Mouse (Mus musculus): ENCODE measurements around the gene Sigirr. TPM values are rescaled to one million over a fixed set of nuclear protein-coding genes. Genes with fewer than 3 reads are reported as not detected.

The Sigirr gene
- polyA plus RNA-seq, 1 experiment from 2014 or later: 4.4 TPM

- H3K36me3 ChIP-seq (ENCODE audit: control insufficient read depth, insufficient read depth, low read length): peaks cover 24% of the 10 kb centered on the region
- ATAC-seq (ENCODE audit: low read depth): no peak
- H3K4me2 ChIP-seq (ENCODE audit: low read depth, low read length): peak overlapping the region; percentile 85
- WGBS: 59% methylated on average over 12 of the region's 12 CpGs
- no peaks in the 10 kb centered on the region for H3K27me3 ChIP-seq (replicated peaks; ENCODE audit: control insufficient read depth, insufficient read depth, low read length)
- peak overlapping the region; percentile 91 for H3K4me3 ChIP-seq (ENCODE audit: low read depth, low read length)
- peak overlapping the region; percentile 95 for H3K9ac ChIP-seq (ENCODE audit: low read depth, low read length)
- no peak for DNase-seq (ENCODE audit: low spot score)
- H3K27ac ChIP-seq (replicated peaks; ENCODE audit: low read depth, low read length): no peak overlapping the region
- no peaks in the 10 kb centered on the region for H3K9me3 ChIP-seq (ENCODE audit: control insufficient read depth, low read length)
- peaks cover 9% of the 10 kb centered on the region for H3K4me1 ChIP-seq (ENCODE audit: control insufficient read depth, insufficient read depth, low read length)
Observed at GRCm38 (mm10) chr7:141131904-141132755, 31.8 kb upstream of the Sigirr start.

GRCm38 (mm10) chr7:141131024-141131820 is 30.9 kb upstream of the Sigirr start:
- Histone ChIP-seq H3K27ac (replicated peaks; ENCODE audit: low read depth, low read length) (peak overlapping the region; percentile 15), H3K36me3 (ENCODE audit: control insufficient read depth, insufficient read depth, low read length) (peaks cover 14% of the 10 kb centered on the region), H3K4me2 (ENCODE audit: low read depth, low read length) (peak overlapping the region; percentile 85), H3K4me3 (ENCODE audit: low read depth, low read length) (peak overlapping the region; percentile 91), H3K9me3 (ENCODE audit: control insufficient read depth, low read length) (no peaks in the 10 kb centered on the region), H3K27me3 (replicated peaks; ENCODE audit: control insufficient read depth, insufficient read depth, low read length) (no peaks in the 10 kb centered on the region), H3K9ac (ENCODE audit: low read depth, low read length) (peak overlapping the region; percentile 95), H3K4me1 (ENCODE audit: control insufficient read depth, insufficient read depth, low read length) (peaks cover 9% of the 10 kb centered on the region)
- ATAC-seq (ENCODE audit: low read depth) (peak; percentile 99), DNase-seq (ENCODE audit: low spot score) (peak; percentile 97)
- under 1% methylated on average over 51 of the region's 59 CpGs for WGBS

DNA sequence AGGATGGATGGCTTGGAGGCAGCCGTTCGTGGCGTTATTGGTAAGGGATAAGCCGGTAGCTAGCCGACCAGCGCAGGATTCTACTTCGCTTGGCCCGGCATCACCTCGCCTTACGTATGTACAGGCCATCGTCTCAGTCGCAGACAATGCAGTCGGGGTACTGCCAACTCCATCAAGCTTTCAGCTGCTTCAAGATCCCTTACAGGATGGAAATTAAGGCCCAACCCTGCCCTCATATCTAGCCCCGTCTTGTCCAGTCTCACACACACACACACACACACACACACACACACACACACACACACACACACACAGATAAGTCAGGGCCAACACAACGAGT is 23.1 kb upstream of the Sigirr start:
- ATAC-seq (ENCODE audit: low read depth): no peak
- H3K4me1 ChIP-seq (ENCODE audit: control insufficient read depth, insufficient read depth, low read length): no peaks in the 10 kb centered on the region

GRCm38 (mm10) chr7:141122689-141123516 is 22.5 kb upstream of the Sigirr start:
- Histone ChIP-seq H3K4me3 (ENCODE audit: low read depth, low read length) (peak overlapping the region; percentile 63), H3K36me3 (ENCODE audit: control insufficient read depth, insufficient read depth, low read length) (no peaks in the 10 kb centered on the region), H3K9ac (ENCODE audit: low read depth, low read length) (peak overlapping the region; percentile 73), H3K27me3 (replicated peaks; ENCODE audit: control insufficient read depth, insufficient read depth, low read length) (no peaks in the 10 kb centered on the region), H3K27ac (replicated peaks; ENCODE audit: low read depth, low read length) (peak overlapping the region; percentile 84), H3K9me3 (ENCODE audit: control insufficient read depth, low read length) (no peaks in the 10 kb centered on the region), H3K4me1 (ENCODE audit: control insufficient read depth, insufficient read depth, low read length) (no peaks in the 10 kb centered on the region), H3K4me2 (ENCODE audit: low read depth, low read length) (peak overlapping the region; percentile 57)
- 2% methylated on average over 29 of the region's 29 CpGs for WGBS
- peak; percentile 99 for ATAC-seq (ENCODE audit: low read depth)
- peak; percentile 99 for DNase-seq (ENCODE audit: low spot score)

More for the DNA sequence above, 23.1 kb upstream of the Sigirr start:
- 3% methylated on average over 11 of the region's 15 CpGs for WGBS
- H3K9me3 ChIP-seq (ENCODE audit: control insufficient read depth, low read length): no peaks in the 10 kb centered on the region
- peak overlapping the region; percentile 63 for H3K4me3 ChIP-seq (ENCODE audit: low read depth, low read length)
- H3K9ac ChIP-seq (ENCODE audit: low read depth, low read length): peak overlapping the region; percentile 73
- peak overlapping the region; percentile 57 for H3K4me2 ChIP-seq (ENCODE audit: low read depth, low read length)
- H3K36me3 ChIP-seq (ENCODE audit: control insufficient read depth, insufficient read depth, low read length): no peaks in the 10 kb centered on the region
- peak overlapping the region; percentile 84 for H3K27ac ChIP-seq (replicated peaks; ENCODE audit: low read depth, low read length)
- no peaks in the 10 kb centered on the region for H3K27me3 ChIP-seq (replicated peaks; ENCODE audit: control insufficient read depth, insufficient read depth, low read length)
- no peak for DNase-seq (ENCODE audit: low spot score)

- H3K36me3 ChIP-seq (ENCODE audit: control insufficient read depth, insufficient read depth, low read length): no peaks in the 10 kb centered on the region
- 44% methylated on average over 14 of the region's 14 CpGs for WGBS
- peak within 1 kb of the TSS; percentile 73 for H3K9ac ChIP-seq (ENCODE audit: low read depth, low read length)
- H3K4me1 ChIP-seq (ENCODE audit: control insufficient read depth, insufficient read depth, low read length): no peaks in the 10 kb centered on the region
- peak within 1 kb of the TSS; percentile 57 for H3K4me2 ChIP-seq (ENCODE audit: low read depth, low read length)
- H3K4me3 ChIP-seq (ENCODE audit: low read depth, low read length): peak within 1 kb of the TSS; percentile 63
- peak; percentile 38 for DNase-seq (ENCODE audit: low spot score)
- no peaks in the 10 kb centered on the region for H3K9me3 ChIP-seq (ENCODE audit: control insufficient read depth, low read length)
- H3K27ac ChIP-seq (replicated peaks; ENCODE audit: low read depth, low read length): peak within 1 kb of the TSS; percentile 84
- ATAC-seq (ENCODE audit: low read depth): no peak
- 0 out of 2 replicates have a peak, but pooled peaks cover 3% of the 10 kb centered on the region for H3K27me3 ChIP-seq (replicated peaks; ENCODE audit: control insufficient read depth, insufficient read depth, low read length)
Observed at GRCm38 (mm10) chr7:141122245-141122644, 21.9 kb upstream of the Sigirr start, which contains the start of gene Ptdss2. Gene Ptdss2, plus strand, starts transcription at chr7:141122382.

DNA sequence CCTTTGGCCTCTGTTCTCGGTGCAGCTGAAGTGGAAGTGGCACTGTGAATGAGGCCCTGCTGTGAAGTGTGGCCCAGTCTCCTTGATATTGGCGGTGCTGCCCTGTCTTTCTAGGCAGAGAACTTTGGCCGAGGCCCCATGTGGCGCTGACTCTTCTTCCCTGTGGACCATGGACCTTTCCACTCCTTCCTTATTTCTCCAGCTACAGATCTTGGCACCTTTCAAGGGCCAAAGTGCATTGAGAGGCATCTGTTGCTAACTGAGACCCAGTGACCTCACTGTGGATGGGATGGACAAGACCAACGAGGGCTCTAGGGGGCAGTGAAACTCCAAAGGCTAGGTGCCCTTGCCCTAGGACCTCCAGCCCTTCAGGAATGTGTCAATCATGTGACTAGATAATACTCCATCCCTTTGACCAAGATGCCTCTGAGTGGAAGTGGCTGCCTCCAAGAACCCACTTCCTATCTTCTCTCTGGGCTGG is 20.7 kb upstream of the Sigirr start:
- no peak for ATAC-seq (ENCODE audit: low read depth)
- DNase-seq (ENCODE audit: low spot score): no peak
- Histone ChIP-seq H3K4me1 (ENCODE audit: control insufficient read depth, insufficient read depth, low read length) (no peaks in the 10 kb centered on the region), H3K27ac (replicated peaks; ENCODE audit: low read depth, low read length) (no peak overlapping the region), H3K27me3 (replicated peaks; ENCODE audit: control insufficient read depth, insufficient read depth, low read length) (0 out of 2 replicates have a peak, but pooled peaks cover 3% of the 10 kb centered on the region), H3K4me2 (ENCODE audit: low read depth, low read length) (no peak overlapping the region), H3K36me3 (ENCODE audit: control insufficient read depth, insufficient read depth, low read length) (no peaks in the 10 kb centered on the region), H3K9me3 (ENCODE audit: control insufficient read depth, low read length) (no peaks in the 10 kb centered on the region), H3K9ac (ENCODE audit: low read depth, low read length) (no peak overlapping the region), H3K4me3 (ENCODE audit: low read depth, low read length) (no peak overlapping the region)
- WGBS: 77% methylated on average over 5 of the region's 5 CpGs

- no peak for DNase-seq (ENCODE audit: low spot score)
- no peak overlapping the region for H3K4me3 ChIP-seq (ENCODE audit: low read depth, low read length)
- H3K4me2 ChIP-seq (ENCODE audit: low read depth, low read length): no peak overlapping the region
- H3K4me1 ChIP-seq (ENCODE audit: control insufficient read depth, insufficient read depth, low read length): no peaks in the 10 kb centered on the region
- H3K9ac ChIP-seq (ENCODE audit: low read depth, low read length): no peak overlapping the region
- no peaks in the 10 kb centered on the region for H3K36me3 ChIP-seq (ENCODE audit: control insufficient read depth, insufficient read depth, low read length)
- H3K9me3 ChIP-seq (ENCODE audit: control insufficient read depth, low read length): no peaks in the 10 kb centered on the region
- H3K27ac ChIP-seq (replicated peaks; ENCODE audit: low read depth, low read length): no peak overlapping the region
- 82% methylated on average over 3 of the region's 3 CpGs for WGBS
- no peak for ATAC-seq (ENCODE audit: low read depth)
- 0 out of 2 replicates have a peak, but pooled peaks cover 3% of the 10 kb centered on the region for H3K27me3 ChIP-seq (replicated peaks; ENCODE audit: control insufficient read depth, insufficient read depth, low read length)
Observed at GRCm38 (mm10) chr7:141120605-141121004, 20.2 kb upstream of the Sigirr start.

DNA sequence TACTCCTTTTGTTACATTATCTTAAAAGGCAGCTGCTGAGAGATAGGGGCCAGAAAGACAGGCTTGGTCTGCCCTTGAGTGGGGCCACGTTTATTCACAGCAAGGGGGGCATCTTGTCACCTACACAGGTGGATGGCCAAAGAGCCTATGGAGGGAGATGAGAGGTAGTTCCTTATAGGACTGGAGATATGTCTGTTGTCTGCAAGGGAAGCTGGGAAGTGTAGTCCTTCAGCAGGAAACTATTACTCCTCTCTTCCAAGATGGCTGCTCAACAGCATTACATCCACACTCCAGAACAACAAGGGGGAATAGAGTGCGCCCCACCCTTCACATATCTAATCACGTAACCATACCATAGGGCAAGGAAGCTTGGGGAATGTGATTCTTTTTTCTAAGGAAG is 19.1 kb upstream of the Sigirr start:
- Histone ChIP-seq H3K4me2 (ENCODE audit: low read depth, low read length) (no peak overlapping the region), H3K27ac (replicated peaks; ENCODE audit: low read depth, low read length) (no peak overlapping the region), H3K4me1 (ENCODE audit: control insufficient read depth, insufficient read depth, low read length) (no peaks in the 10 kb centered on the region), H3K27me3 (replicated peaks; ENCODE audit: control insufficient read depth, insufficient read depth, low read length) (0 out of 2 replicates have a peak, but pooled peaks cover 3% of the 10 kb centered on the region), H3K36me3 (ENCODE audit: control insufficient read depth, insufficient read depth, low read length) (no peaks in the 10 kb centered on the region), H3K4me3 (ENCODE audit: low read depth, low read length) (no peak overlapping the region), H3K9me3 (ENCODE audit: control insufficient read depth, low read length) (no peaks in the 10 kb centered on the region), H3K9ac (ENCODE audit: low read depth, low read length) (no peak overlapping the region)
- WGBS: 61% methylated on average over 3 of the region's 3 CpGs
- DNase-seq (ENCODE audit: low spot score) (no peak), ATAC-seq (ENCODE audit: low read depth) (no peak)
